Mouse (Mus musculus) midbrain, embryonic 12.5 days (tissue): Measurements from ENCODE around the gene Psmb11. TPM values are rescaled to one million over a fixed set of nuclear protein-coding genes. Genes with fewer than 3 reads are reported as not detected.

Experiments used
- ATAC-seq: fragments of 200-750 bp; cut with Nextera tagmentation; 2 replicates; pipeline ENCODE4 v1.8.0; 2017; ENCODE audit warnings: low read depth, moderate TSS enrichment, moderate library complexity; ENCODE audit not compliant: low FRiP score
- H3K27ac ChIP-seq: fragments of 300-500 bp; sonication (generic); replicated peaks from 2 replicates; pipeline ENCODE4 v1.5.1; 2016; ENCODE audit warnings: mild to moderate bottlenecking
- H3K27me3 ChIP-seq: fragments of 300-500 bp; sonication (generic); 2 replicates; pipeline ENCODE4 v1.6.1; 2016; ENCODE audit warnings: mild to moderate bottlenecking
- H3K36me3 ChIP-seq: fragments of 300-500 bp; sonication (generic); 2 replicates; pipeline ENCODE4 v1.6.1; 2016
- H3K4me1 ChIP-seq: fragments of 300-500 bp; sonication (generic); 2 replicates; pipeline ENCODE4 v1.6.1; 2016
- H3K4me2 ChIP-seq: fragments of 300-500 bp; sonication (generic); replicated peaks from 2 replicates; pipeline ENCODE4 v1.6.1; 2016; ENCODE audit warnings: mild to moderate bottlenecking, moderate library complexity
- H3K4me3 ChIP-seq: fragments of 300-500 bp; sonication (generic); 2 replicates; pipeline ENCODE4 v1.5.1; 2016; ENCODE audit warnings: mild to moderate bottlenecking
- H3K9ac ChIP-seq: fragments of 300-500 bp; sonication (generic); replicated peaks from 2 replicates; pipeline ENCODE4 v1.6.1; 2016; ENCODE audit warnings: mild to moderate bottlenecking, moderate library complexity
- H3K9me3 ChIP-seq: fragments of 300-500 bp; sonication (generic); 2 replicates; pipeline ENCODE4 v1.6.1; 2016; ENCODE audit warnings: mild to moderate bottlenecking
- WGBS: fragments of 180-500 bp; shearing (Covaris S2); methylation state at CpG from one replicate; pipeline ENCODE4 v1.1.7; 2016; 5-methylcytosine and 5-hydroxymethylcytosine counted together
- microRNA counts: library from miRNA; unstranded; fragments of <30 nt; microRNA quantifications from one replicate; lab custom pipeline; 2017
- microRNA-seq: library from miRNA; unstranded; fragments of <30 nt; microRNA quantifications from one replicate; pipeline ENCODE4, GENCODE M21; 2017
- polyA plus RNA-seq: library from polyadenylated mRNA; unstranded; fragments of >200 nt; fragmentation: Nextera tagmentation; extraction: Ambion mirVana; gene quantifications from 2 replicates; pipeline ENCODE4 v1.2.1, GENCODE M21; 2016

The Psmb11 gene
- polyA plus RNA-seq, 1 experiment from 2014 or later: not detected

- Histone ChIP-seq H3K27me3 (no peaks in the 10 kb centered on the region), H3K9ac (no peak overlapping the region), H3K27ac (no peak overlapping the region), H3K36me3 (peaks cover 64% of the 10 kb centered on the region), H3K4me3 (no peak overlapping the region), H3K9me3 (no peaks in the 10 kb centered on the region), H3K4me2 (no peak overlapping the region), H3K4me1 (no peaks in the 10 kb centered on the region)
- no peak for ATAC-seq
- WGBS: 79% methylated on average over 2 of the region's 2 CpGs
These were observed 53.1 kb downstream of the Psmb11 start for GRCm38 (mm10) chr14:54674317-54674716.

- WGBS: 91% methylated on average over 5 of the region's 5 CpGs
These were observed 55.1 kb downstream of the Psmb11 start for GRCm38 (mm10) chr14:54676290-54676689.

GRCm38 (mm10) chr14:54678657-54679304, 57.5 kb downstream of the Psmb11 start:
- H3K36me3 ChIP-seq: peaks cover 82% of the 10 kb centered on the region
- no peak overlapping the region for H3K4me3 ChIP-seq
- H3K9ac ChIP-seq: no peak overlapping the region
- ATAC-seq: no peak
- H3K4me1 ChIP-seq: no peaks in the 10 kb centered on the region
- H3K4me2 ChIP-seq: no peak overlapping the region
- WGBS: 88% methylated on average over 16 of the region's 16 CpGs
- no peaks in the 10 kb centered on the region for H3K27me3 ChIP-seq
- no peaks in the 10 kb centered on the region for H3K9me3 ChIP-seq
- no peak overlapping the region for H3K27ac ChIP-seq

More at GRCm38 (mm10) chr14:54676290-54676689, 55.1 kb downstream of the Psmb11 start:
- Histone ChIP-seq H3K27ac (no peak overlapping the region), H3K27me3 (no peaks in the 10 kb centered on the region), H3K9me3 (no peaks in the 10 kb centered on the region), H3K4me3 (no peak overlapping the region), H3K4me1 (no peaks in the 10 kb centered on the region), H3K9ac (no peak overlapping the region), H3K4me2 (no peak overlapping the region), H3K36me3 (peaks cover 72% of the 10 kb centered on the region)
- no peak for ATAC-seq

MicroRNAs within 50 kb of the gene (microRNA counts, 519-probe panel; counts per million panel counts)
- microRNA mmu-miR-686 (lab: Ali Mortazavi, UCI): not detected

Small RNA genes within 50 kb of the gene (microRNA-seq; reads per million reads assigned to microRNA genes)
- not detected for gene Mir686
- 0.93 reads per million for gene Mir6948

Other genes with a start within 250 kb of the Psmb11 start
- 3.9 and 4.7 TPM in 2 replicates for gene Slc7a7, start 203.7 kb upstream of the Psmb11 start, polyA plus RNA-seq
- gene Mrpl52, start 194.5 kb upstream of the Psmb11 start, polyA plus RNA-seq: 262 and 264 TPM in 2 replicates
- 84.8 and 88.6 TPM in 2 replicates for gene Mmp14, start 189.8 kb upstream of the Psmb11 start, polyA plus RNA-seq
- 31.1 and 32.5 TPM in 2 replicates for gene Lrp10, start 157.3 kb upstream of the Psmb11 start, polyA plus RNA-seq
- 42.6 and 44.9 TPM in 2 replicates for gene Rem2, start 145.3 kb upstream of the Psmb11 start, polyA plus RNA-seq
- gene Prmt5, start 103.9 kb upstream of the Psmb11 start, polyA plus RNA-seq: 117 and 119 TPM in 2 replicates
- gene Haus4, start 66.8 kb upstream of the Psmb11 start, polyA plus RNA-seq: 32.4 and 35.0 TPM in 2 replicates
- 41.6 and 46.6 TPM in 2 replicates for gene Ajuba, start 43.9 kb upstream of the Psmb11 start, polyA plus RNA-seq
- gene 4931414P19Rik, start 15.4 kb upstream of the Psmb11 start, polyA plus RNA-seq: 8.2 and 10.4 TPM in 2 replicates
- gene Psmb5, start 3.4 kb upstream of the Psmb11 start, polyA plus RNA-seq: 363 and 400 TPM in 2 replicates
- gene Gm17606, start 19.5 kb downstream of the Psmb11 start, polyA plus RNA-seq: not detected in 2 replicates
- gene Cdh24, start 19.9 kb downstream of the Psmb11 start, polyA plus RNA-seq: 9.7 and 10.7 TPM in 2 replicates
- gene 1700123O20Rik, start 64.8 kb downstream of the Psmb11 start, polyA plus RNA-seq: 84.9 and 89.0 TPM in 2 replicates
- 176 and 178 TPM in 2 replicates for gene Acin1, start 65.5 kb downstream of the Psmb11 start, polyA plus RNA-seq
- 0.09 and 0.11 TPM in 2 replicates for gene Gm29776, start 77.4 kb downstream of the Psmb11 start, polyA plus RNA-seq
- 0.38 TPM in 1 of 2 replicates, not detected in the other for gene Cebpe, start 90.7 kb downstream of the Psmb11 start, polyA plus RNA-seq
- gene Slc7a8, start 160.5 kb downstream of the Psmb11 start, polyA plus RNA-seq: 2.9 and 3.3 TPM in 2 replicates
- gene Rnf212b, start 192.7 kb downstream of the Psmb11 start, polyA plus RNA-seq: not detected in 2 replicates
- gene Homez, start 249.5 kb downstream of the Psmb11 start, polyA plus RNA-seq: 16.4 and 18.6 TPM in 2 replicates